Mouse (Mus musculus): ENCODE data around the gene Chn1.

Gene Chn1

GRCm38 (mm10) chr2:73631816-73632215, 143.3 kb downstream of the Chn1 start:
- DNase-seq (ENCODE audit: low spot score in 2 of 2), result no peak

- no peak for DNase-seq (ENCODE audit: low spot score in 2 of 2)
Observed at GRCm38 (mm10) chr2:73618486-73619052, 156.6 kb downstream of the Chn1 start.

GRCm38 (mm10) chr2:73616434-73617057, 158.6 kb downstream of the Chn1 start:
- no peak for DNase-seq (ENCODE audit: low spot score in 2 of 2)

GRCm38 (mm10) chr2:73615456-73615855, 159.7 kb downstream of the Chn1 start:
- no peak for DNase-seq (ENCODE audit: low spot score in 2 of 2)

DNA sequence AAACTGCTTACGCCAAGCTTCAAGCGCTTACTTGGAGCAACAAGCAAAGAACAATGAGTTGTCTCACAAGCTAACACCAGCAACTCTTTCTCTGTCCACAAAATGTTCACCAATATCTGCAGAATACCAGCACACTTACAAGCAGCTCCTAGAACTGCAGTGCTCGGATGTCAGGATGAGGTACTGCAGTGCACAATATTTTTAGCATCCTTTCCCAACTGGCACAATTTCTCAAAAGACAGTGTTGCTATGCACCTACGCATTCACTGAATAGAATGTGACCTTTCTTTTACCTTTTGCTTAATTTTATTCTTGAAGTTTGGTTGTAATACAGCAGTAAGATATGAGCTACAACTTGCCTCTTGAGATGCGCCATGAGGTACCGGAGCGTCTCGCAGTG, 160.8 kb downstream of the Chn1 start:
- no peak for DNase-seq (ENCODE audit: low spot score in 2 of 2)

DNA sequence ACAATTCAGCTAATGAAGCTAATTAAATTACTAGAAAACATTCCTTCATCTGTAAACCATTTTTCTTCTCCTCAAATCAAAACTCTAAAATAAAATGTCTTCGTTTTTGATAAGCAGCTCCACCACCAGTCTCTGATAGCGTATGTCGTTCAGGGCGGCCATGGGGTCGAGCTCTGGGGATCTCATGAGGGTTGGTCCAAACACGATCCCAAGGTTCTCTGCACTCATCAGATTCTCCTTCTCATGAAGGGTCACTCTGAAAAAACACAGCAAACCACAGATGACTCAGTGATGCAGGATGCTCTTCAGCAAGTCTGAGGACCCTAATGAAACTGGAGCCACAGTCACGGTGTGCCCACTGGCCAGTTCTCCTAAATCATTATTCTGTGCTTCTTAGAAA, 162.2 kb downstream of the Chn1 start:
- no peak for DNase-seq (ENCODE audit: low spot score in 2 of 2)

- DNase-seq (ENCODE audit: low spot score in 2 of 2), result no peak
Observed at GRCm38 (mm10) chr2:73612367-73612914, 162.7 kb downstream of the Chn1 start.

DNA sequence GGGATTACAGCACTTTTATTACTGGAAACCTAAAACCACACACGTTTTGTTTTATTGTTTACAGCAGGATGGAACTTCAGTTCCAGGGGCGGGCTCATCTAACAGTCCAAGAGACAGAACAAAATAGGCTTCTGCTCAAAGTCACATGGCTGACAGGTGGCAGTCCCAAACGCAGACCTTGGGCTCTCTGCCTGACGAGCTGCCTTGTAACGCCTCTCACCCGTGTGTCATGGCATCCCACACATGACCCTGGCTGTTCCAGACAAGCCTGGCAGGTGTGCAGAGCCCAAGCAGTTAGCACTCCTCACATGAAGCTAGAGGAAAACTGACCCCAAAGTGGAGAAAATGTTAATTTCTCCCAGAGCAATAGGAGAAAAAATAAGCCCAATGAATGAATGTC, 163.3 kb downstream of the Chn1 start:
- DNase-seq (ENCODE audit: low spot score in 2 of 2), result no peak

DNA sequence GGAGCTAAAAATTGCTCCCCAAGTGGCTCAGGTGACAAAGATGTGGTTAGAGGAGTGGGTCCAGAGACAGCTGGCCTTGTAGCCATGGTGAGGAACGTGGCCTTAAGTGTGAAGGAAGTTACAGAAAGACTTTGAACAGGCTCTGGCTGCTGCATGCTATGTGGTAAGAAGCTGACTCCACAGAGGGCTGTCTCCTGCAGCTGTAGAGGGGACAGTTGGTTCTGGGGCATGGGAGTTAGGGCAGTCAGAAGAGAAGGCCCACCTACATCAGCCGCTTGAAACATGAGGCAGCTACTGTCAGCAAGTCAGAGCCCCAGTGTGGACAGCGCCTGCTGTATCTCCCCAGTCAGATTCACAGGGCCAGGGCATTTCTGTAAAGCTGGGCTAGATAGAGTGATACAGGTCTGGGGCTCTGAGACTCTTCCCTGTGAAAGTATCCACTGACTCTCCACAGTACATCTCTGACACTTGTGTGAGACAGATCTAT, 165.4 kb downstream of the Chn1 start:
- no peak for DNase-seq (ENCODE audit: low spot score in 2 of 2)

DNA sequence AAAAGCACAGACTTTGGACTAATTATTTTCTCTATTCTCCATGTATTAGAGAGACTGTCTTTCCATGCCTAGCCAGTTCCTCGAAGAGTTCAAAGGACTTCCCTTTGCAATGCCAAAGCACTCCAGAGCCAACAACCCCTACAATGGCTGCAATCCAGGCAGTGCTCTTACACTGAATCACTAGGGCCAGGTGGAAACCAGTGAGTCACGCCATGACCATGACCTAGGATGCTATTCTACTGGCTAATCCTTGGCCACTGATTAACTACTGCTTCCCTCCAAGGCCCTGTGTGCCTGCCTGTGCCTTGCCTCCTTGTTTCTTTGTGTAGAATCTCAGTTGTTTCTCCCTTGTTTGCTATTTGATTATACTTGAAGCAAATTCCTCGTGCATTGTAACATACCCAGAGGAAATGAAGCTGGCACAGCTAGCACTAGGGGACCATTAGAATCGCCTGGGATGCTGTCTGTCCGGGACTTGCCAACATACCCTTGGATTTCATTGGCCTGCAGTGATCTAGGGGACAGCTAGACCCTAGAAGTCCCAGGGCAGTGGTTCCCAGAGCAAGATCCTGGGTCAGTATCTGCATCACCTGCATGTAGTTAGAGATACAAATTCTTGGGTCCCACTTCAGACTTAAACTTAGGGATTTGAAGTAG, 166.0 kb downstream of the Chn1 start:
- no peak for DNase-seq (ENCODE audit: low spot score in 2 of 2)

GRCm38 (mm10) chr2:73608391-73608790, 166.8 kb downstream of the Chn1 start:
- no peak for DNase-seq (ENCODE audit: low spot score in 2 of 2)

DNA sequence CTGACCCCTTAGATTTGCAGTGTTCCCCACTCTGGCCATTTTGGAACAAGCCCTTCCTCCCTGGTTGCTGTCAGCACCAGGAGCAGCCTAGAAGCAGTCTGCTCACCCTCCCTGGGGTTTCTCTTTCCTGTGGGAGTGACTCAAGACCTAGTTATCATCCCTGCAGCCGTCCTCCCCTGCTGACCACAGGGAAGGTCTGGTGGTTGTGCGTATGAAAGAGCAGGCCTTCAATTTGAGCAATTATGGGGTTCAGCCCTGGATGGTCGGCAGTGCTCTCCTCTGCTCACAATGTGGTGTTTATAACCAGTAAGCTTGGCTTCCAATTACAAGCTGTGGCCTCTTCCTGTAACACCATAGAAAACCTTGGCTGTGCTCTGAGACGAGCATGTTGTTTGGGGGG, 167.5 kb downstream of the Chn1 start:
- DNase-seq (ENCODE audit: low spot score in 2 of 2), result no peak

DNA sequence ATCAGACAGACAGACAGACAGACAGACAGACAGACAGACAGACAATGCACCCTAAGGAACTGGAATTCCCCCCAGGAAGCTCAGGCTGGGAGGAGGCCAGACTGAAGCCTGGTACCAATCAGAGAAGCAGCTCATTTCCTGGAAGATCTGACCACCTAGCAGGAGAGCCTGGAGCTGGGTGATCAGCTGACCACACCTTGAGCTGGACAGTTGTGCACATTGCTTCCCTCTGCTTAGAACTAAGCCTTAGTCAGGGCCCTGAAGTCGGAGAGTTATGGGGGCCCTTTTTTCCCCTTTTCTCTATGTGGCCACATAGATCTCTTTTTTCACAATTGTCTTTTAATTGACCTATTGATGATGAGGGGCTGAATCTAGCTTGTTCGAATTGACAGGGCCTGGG, 168.0 kb downstream of the Chn1 start:
- DNase-seq (ENCODE audit: low spot score in 2 of 2), result no peak

GRCm38 (mm10) chr2:73606616-73607015, 168.5 kb downstream of the Chn1 start:
- no peak for DNase-seq (ENCODE audit: low spot score in 2 of 2)

DNA sequence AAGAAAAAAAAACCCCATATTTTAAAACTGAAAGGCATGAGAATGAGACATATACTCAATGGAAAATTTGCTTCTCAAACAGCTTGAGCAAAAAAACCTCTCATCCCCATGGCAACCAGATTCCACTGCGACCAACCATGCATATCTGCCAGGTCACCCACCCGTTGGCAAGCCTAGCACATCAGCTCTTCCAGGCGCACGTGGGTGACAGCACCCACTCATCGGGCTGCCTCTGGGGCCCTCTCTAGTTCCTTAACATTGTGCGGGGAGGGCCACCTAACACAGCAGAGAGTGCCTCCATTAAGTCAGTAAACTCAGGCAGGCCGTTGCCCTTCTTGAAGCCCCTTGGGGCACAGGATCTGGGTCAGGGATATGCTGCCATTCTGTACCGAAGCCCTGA, 170.1 kb downstream of the Chn1 start:
- DNase-seq (ENCODE audit: low spot score in 2 of 2), result peak; percentile 87 to 95

GRCm38 (mm10) chr2:73604579-73604978, 170.6 kb downstream of the Chn1 start:
- DNase-seq (ENCODE audit: low spot score in 2 of 2), result no peak

DNA sequence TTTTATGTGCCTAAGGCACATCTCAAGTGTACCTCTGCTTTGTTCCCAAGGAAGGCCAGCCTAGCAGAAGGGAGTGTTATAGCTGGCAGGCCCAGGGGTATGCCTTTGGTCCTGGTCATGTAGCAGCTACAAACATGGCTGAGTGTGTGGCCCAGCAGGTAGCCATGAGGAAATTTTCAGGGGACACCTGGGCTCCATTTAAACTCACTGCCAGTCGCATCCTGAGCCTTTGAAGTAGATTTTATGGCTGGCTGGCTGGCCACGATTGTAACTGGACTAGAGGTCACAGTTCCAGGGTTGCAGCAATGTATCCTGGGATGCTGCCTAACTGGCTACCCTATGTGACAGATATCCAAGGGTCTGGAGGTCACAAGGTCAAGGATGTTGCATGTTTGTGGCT, 174.5 kb downstream of the Chn1 start:
- no peak for DNase-seq (ENCODE audit: low spot score in 2 of 2)

GRCm38 (mm10) chr2:73597772-73598171, 177.4 kb downstream of the Chn1 start:
- no peak for DNase-seq (ENCODE audit: low spot score in 2 of 2)

DNA sequence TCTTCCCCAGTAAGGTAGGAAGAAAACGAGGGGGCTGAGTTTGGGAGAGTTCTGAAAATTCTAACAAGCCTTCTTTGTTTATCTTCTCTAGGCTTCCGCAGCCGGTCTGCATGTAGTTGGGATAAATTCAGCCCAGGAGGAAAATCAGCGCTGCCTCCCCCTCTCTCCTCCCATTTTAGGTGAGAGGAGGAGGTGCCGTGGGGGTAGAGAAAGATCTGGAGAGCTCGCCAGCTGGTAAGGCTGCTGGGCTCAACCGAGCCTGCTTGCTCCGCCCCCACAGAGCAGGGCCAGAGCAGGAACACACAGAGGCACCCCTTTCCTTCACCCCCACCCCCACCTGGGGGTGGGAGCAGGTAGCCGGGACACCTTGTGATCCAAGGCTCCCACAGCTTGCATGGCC, 178.4 kb downstream of the Chn1 start:
- DNase-seq (ENCODE audit: low spot score in 2 of 2), result peak; percentile 88 to 93

GRCm38 (mm10) chr2:73596326-73596725, 178.8 kb downstream of the Chn1 start:
- DNase-seq (ENCODE audit: low spot score in 2 of 2), result peak in 1 of 2 experiments; percentile 54

GRCm38 (mm10) chr2:73593101-73593439, 182.1 kb downstream of the Chn1 start:
- DNase-seq (ENCODE audit: low spot score in 2 of 2), result no peak

- peak; percentile 80 to 86 for DNase-seq (ENCODE audit: low spot score in 2 of 2)
Observed at GRCm38 (mm10) chr2:73592231-73593100, 182.7 kb downstream of the Chn1 start.
